Mouse (Mus musculus) kidney, adult 2 months (tissue): ENCODE measurements at regions not wholly inside any gene's neighbourhood (a gene's known extent, or its start where the extent isn't known, plus 50 kb on each side); places are given as distances from the start of the nearest gene placed in this dataset.

Source experiments
- DNase-seq: peaks from one replicate; pipeline ENCODE4 v3.0.0; 2021
- H3K27ac ChIP-seq: fragments of 200-500 bp; 2 replicates; pipeline ENCODE4 v1.5.1; 2012; ENCODE audit warnings: low read depth, low read length, control low read depth, inconsistent platforms; ENCODE audit not compliant: insufficient read depth
- H3K27me3 ChIP-seq: fragments of 200-500 bp; replicated peaks from 2 replicates; pipeline ENCODE4 v1.6.1; 2012; ENCODE audit warnings: mild to moderate bottlenecking, moderate library complexity, low read length, inconsistent platforms; ENCODE audit not compliant: control insufficient read depth, insufficient read depth
- H3K36me3 ChIP-seq: fragments of 200-500 bp; 2 replicates; pipeline ENCODE4 v1.6.1; 2012; ENCODE audit warnings: mild to moderate bottlenecking, moderate library complexity, low read length, inconsistent platforms; ENCODE audit not compliant: control insufficient read depth, insufficient read depth
- H3K4me1 ChIP-seq: fragments of 200-500 bp; 2 replicates; pipeline ENCODE4 v1.6.1; 2011; ENCODE audit warnings: low read length; ENCODE audit not compliant: control insufficient read depth, insufficient read depth
- H3K4me3 ChIP-seq: fragments of 200-500 bp; 2 replicates; pipeline ENCODE4 v1.5.1; 2011; ENCODE audit warnings: mild to moderate bottlenecking, low read depth, low read length, control low read depth; ENCODE audit not compliant: insufficient read depth
- CTCF ChIP-seq: fragments of 200-500 bp; conservative IDR thresholded peaks from 2 replicates; pipeline ENCODE4 v1.5.1; 2011; ENCODE audit warnings: low read depth, mild to moderate bottlenecking, control low read depth, low read length, moderate library complexity, mixed read lengths; ENCODE audit not compliant: insufficient read depth, insufficient read length
- POLR2A ChIP-seq: fragments of 200-500 bp; IDR thresholded peaks from one replicate; pipeline ENCODE4 v1.6.1; 2011; ENCODE audit warnings: low read depth, low read length, control low read depth
- WGBS: fragments of 180-500 bp; shearing (Covaris S2); methylation state at CpG from one replicate; pipeline ENCODE4 v1.1.7; 2018; 5-methylcytosine and 5-hydroxymethylcytosine counted together

- 57% methylated on average over 6 of the region's 6 CpGs for WGBS
These were observed 104.7 kb downstream of the Foxb1 start for GRCm38 (mm10) chr9:69656053-69656452.

GRCm38 (mm10) chr9:69652106-69652505 lies 108.6 kb downstream of the Foxb1 start:
- Histone ChIP-seq H3K4me3 (no peak overlapping the region), H3K27ac (no peak overlapping the region), H3K4me1 (no peaks in the 10 kb centered on the region), H3K36me3 (no peaks in the 10 kb centered on the region), H3K27me3 (no peaks in the 10 kb centered on the region)
- DNase-seq = no peak
- TF ChIP-seq POLR2A = no peak
- TF ChIP-seq CTCF = no peak
- WGBS = 18% methylated on average over 4 of the region's 4 CpGs

More at GRCm38 (mm10) chr9:69656053-69656452, 104.7 kb downstream of the Foxb1 start:
- H3K27ac ChIP-seq = no peak overlapping the region
- no peak for TF ChIP-seq CTCF
- TF ChIP-seq POLR2A = no peak
- H3K36me3 ChIP-seq = no peaks in the 10 kb centered on the region
- no peaks in the 10 kb centered on the region for H3K27me3 ChIP-seq
- DNase-seq = no peak
- H3K4me3 ChIP-seq = no peak overlapping the region
- no peaks in the 10 kb centered on the region for H3K4me1 ChIP-seq

GRCm38 (mm10) chr9:69651608-69652007 lies 109.1 kb downstream of the Foxb1 start:
- H3K27ac ChIP-seq = no peak overlapping the region
- no peak for TF ChIP-seq POLR2A
- TF ChIP-seq CTCF = no peak
- WGBS = 57% methylated on average over 8 of the region's 8 CpGs
- H3K4me3 ChIP-seq = no peak overlapping the region
- H3K36me3 ChIP-seq = no peaks in the 10 kb centered on the region
- no peak for DNase-seq
- H3K27me3 ChIP-seq = no peaks in the 10 kb centered on the region
- H3K4me1 ChIP-seq = no peaks in the 10 kb centered on the region

GRCm38 (mm10) chr9:69642591-69642990 lies 118.1 kb downstream of the Foxb1 start:
- no peak for DNase-seq
- Histone ChIP-seq H3K4me1 (no peaks in the 10 kb centered on the region), H3K4me3 (no peak overlapping the region), H3K27ac (no peak overlapping the region), H3K36me3 (no peaks in the 10 kb centered on the region), H3K27me3 (no peaks in the 10 kb centered on the region)
- TF ChIP-seq CTCF (no peak), POLR2A (no peak)
- WGBS = 71% methylated on average over 5 of the region's 5 CpGs

- WGBS = 21% methylated on average over 7 of the region's 7 CpGs
- H3K27me3 ChIP-seq = no peaks in the 10 kb centered on the region
- peak; percentile 62 for DNase-seq
- no peaks in the 10 kb centered on the region for H3K4me1 ChIP-seq
- no peaks in the 10 kb centered on the region for H3K36me3 ChIP-seq
- no peak for TF ChIP-seq POLR2A
- peak; percentile 82 for TF ChIP-seq CTCF
- H3K27ac ChIP-seq = no peak overlapping the region
- H3K4me3 ChIP-seq = no peak overlapping the region
These were observed 137.4 kb downstream of the Foxb1 start for GRCm38 (mm10) chr9:69623312-69623711.

- 70% methylated on average over 3 of the region's 3 CpGs for WGBS
- TF ChIP-seq POLR2A (no peak), CTCF (no peak)
- H3K27ac ChIP-seq = no peak overlapping the region
- no peaks in the 10 kb centered on the region for H3K36me3 ChIP-seq
- DNase-seq = no peak
- H3K4me1 ChIP-seq = no peaks in the 10 kb centered on the region
- no peak overlapping the region for H3K4me3 ChIP-seq
- no peaks in the 10 kb centered on the region for H3K27me3 ChIP-seq
These were observed 139.7 kb downstream of the Foxb1 start for GRCm38 (mm10) chr9:69621006-69621405.

- no peaks in the 10 kb centered on the region for H3K36me3 ChIP-seq
- no peak overlapping the region for H3K27ac ChIP-seq
- no peak overlapping the region for H3K4me3 ChIP-seq
- no peak for DNase-seq
- WGBS = 79% methylated on average over 2 of the region's 2 CpGs
- TF ChIP-seq CTCF (no peak), POLR2A (no peak)
- no peaks in the 10 kb centered on the region for H3K4me1 ChIP-seq
- no peaks in the 10 kb centered on the region for H3K27me3 ChIP-seq
These were observed 143.4 kb downstream of the Foxb1 start for GRCm38 (mm10) chr9:69617328-69617727.

GRCm38 (mm10) chr9:69597472-69597871 lies 144.1 kb downstream of the Anxa2 start:
- WGBS = 69% methylated on average over 8 of the region's 8 CpGs
- Histone ChIP-seq H3K4me3 (no peak overlapping the region), H3K4me1 (no peaks in the 10 kb centered on the region), H3K27ac (no peak overlapping the region), H3K36me3 (no peaks in the 10 kb centered on the region), H3K27me3 (no peaks in the 10 kb centered on the region)
- TF ChIP-seq POLR2A = no peak
- no peak for TF ChIP-seq CTCF
- no peak for DNase-seq
